Mouse (Mus musculus) heart, adult 11 months (tissue): ENCODE results near the gene A230072I06Rik.

Experiments used
- DNase-seq: peaks from one replicate; pipeline ENCODE4 v3.0.0; 2022

A230072I06Rik gene

GRCm38 (mm10) chr8:12278663-12279312 lies at the start of gene A230072I06Rik:
Gene A230072I06Rik (plus strand): TSS chr8:12278819.
- DNase-seq, result no peak

GRCm38 (mm10) chr8:12234039-12234438 lies 44.6 kb upstream of the A230072I06Rik start:
- DNase-seq, result no peak

GRCm38 (mm10) chr8:12238775-12239174 lies 39.8 kb upstream of the A230072I06Rik start:
- no peak for DNase-seq

GRCm38 (mm10) chr8:12240143-12240542 lies 38.5 kb upstream of the A230072I06Rik start:
- no peak for DNase-seq

GRCm38 (mm10) chr8:12243746-12244145 lies 34.9 kb upstream of the A230072I06Rik start:
- DNase-seq, result no peak

- DNase-seq, result peak; percentile 91
Measured at GRCm38 (mm10) chr8:12259890-12260289, 18.7 kb upstream of the A230072I06Rik start.

GRCm38 (mm10) chr8:12260476-12261029 lies 18.1 kb upstream of the A230072I06Rik start:
- DNase-seq, result no peak

GRCm38 (mm10) chr8:12261556-12261955 lies 17.1 kb upstream of the A230072I06Rik start:
- no peak for DNase-seq

- DNase-seq, result no peak
Measured at GRCm38 (mm10) chr8:12264996-12265395, 13.6 kb upstream of the A230072I06Rik start.

- DNase-seq, result no peak
Measured at GRCm38 (mm10) chr8:12267863-12268262, 10.8 kb upstream of the A230072I06Rik start.

GRCm38 (mm10) chr8:12268306-12268829 lies 10.3 kb upstream of the A230072I06Rik start:
- DNase-seq, result no peak

GRCm38 (mm10) chr8:12279482-12280192 lies 1.0 kb downstream of the A230072I06Rik start:
- no peak for DNase-seq

- DNase-seq, result no peak
Measured at GRCm38 (mm10) chr8:12282128-12282527, 3.5 kb downstream of the A230072I06Rik start.

GRCm38 (mm10) chr8:12290551-12290950 lies 11.9 kb downstream of the A230072I06Rik start:
- no peak for DNase-seq

- no peak for DNase-seq
Measured at GRCm38 (mm10) chr8:12298326-12298950, 19.8 kb downstream of the A230072I06Rik start.

- DNase-seq, result no peak
Measured at GRCm38 (mm10) chr8:12301998-12302397, 23.4 kb downstream of the A230072I06Rik start.

- no peak for DNase-seq
Measured at GRCm38 (mm10) chr8:12312975-12313734, 34.5 kb downstream of the A230072I06Rik start.

GRCm38 (mm10) chr8:12314258-12314657 lies 35.6 kb downstream of the A230072I06Rik start:
- no peak for DNase-seq

GRCm38 (mm10) chr8:12315177-12315576 lies 36.6 kb downstream of the A230072I06Rik start:
- DNase-seq, result no peak

- no peak for DNase-seq
Measured at GRCm38 (mm10) chr8:12319755-12320455, 41.3 kb downstream of the A230072I06Rik start.

- DNase-seq, result no peak
Measured at GRCm38 (mm10) chr8:12322071-12322470, 43.5 kb downstream of the A230072I06Rik start.

- DNase-seq, result no peak
Measured at GRCm38 (mm10) chr8:12323238-12323637, 44.6 kb downstream of the A230072I06Rik start.
